Mouse (Mus musculus) kidney, postnatal 36 days (tissue): ENCODE results near the gene Tmem233.

Experiments used
- DNase-seq, 2 experiments: peaks; one replicate each; pipeline ENCODE4 v3.0.0; 2021 to 2022; ENCODE audit warnings: mixed read lengths in 2 of 2

The Tmem233 gene

DNA sequence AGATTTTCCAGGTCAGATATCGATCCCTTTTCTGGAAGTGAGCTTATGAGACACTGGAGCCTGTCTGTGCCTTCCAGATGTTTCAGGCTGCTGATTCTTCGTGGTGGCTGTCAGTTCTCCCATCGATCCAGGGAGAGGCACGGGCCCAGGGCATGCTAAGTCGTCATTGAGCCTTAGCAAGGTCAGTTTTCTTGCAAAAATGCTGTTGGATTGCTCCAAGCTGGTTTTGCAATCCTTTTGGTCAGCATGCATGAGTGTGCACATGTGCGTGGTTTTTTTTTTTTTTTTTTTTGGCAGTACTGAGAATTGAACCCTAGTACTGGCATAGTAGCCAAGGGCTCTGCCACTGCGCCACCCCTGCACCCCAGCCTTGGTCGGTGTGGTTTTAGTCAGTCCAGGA is 79.9 kb downstream of the Tmem233 start:
- DNase-seq = no peak

DNA sequence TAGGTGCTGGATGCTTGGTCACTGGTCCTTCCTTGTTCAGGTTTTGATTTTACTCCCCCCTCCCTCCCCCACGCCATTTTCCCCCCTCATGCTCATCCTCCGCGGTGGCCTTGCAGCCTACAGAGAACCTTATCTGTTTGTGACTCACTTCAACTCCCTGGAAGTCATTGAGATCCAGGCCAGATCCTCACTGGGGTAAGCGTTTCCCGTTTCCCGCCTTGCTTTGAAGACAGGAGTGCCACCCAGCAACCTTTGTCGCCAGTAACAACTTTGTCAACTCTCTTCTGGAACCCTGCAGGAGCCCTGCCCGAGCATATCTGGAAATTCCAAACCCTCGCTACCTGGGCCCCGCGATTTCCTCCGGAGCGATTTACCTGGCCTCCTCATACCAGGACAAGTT is 85.7 kb downstream of the Tmem233 start:
- DNase-seq = no peak

DNA sequence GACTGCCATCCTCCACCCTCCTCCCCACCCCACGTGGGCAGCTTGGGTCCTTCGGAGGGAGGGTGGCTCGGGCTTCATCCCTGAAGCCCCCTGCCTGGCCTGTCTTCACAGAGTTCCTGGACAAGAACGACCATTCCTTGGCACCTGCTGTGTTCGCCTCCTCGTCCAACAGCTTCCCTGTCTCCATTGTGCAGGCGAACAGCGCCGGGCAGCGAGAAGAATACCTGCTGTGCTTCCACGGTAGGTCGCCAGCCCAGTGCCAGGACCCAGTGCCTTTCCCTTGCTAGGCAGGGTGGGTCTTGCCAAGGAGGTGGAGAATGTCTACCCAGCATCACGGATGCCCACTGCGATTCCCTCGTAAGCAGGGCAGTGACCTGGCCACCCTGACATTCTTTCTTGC is 88.9 kb downstream of the Tmem233 start:
- no peak for DNase-seq

DNA sequence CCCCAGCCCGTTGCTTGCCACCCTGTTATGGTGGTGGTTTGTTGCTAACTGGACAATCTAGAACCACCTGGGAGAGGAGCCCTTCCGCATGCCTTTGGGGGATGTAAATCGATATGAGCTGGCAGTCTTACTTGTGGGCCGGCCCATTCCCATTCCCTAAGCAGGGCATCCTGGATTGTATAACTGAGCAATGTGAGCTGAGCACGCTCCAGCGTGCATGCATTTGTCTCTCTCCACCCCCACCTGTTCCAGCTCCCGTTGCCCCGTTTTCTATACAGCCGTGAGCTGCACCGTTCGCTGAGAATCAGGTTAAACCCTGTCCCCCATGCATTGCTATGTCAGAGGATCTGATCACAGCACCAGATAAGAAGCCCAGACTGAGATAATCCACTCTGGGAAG is 91.3 kb downstream of the Tmem233 start:
- DNase-seq = no peak
